Mouse (Mus musculus) kidney, embryonic 16.5 days (tissue): ENCODE results near the gene Zfp109. TPM values are rescaled to one million over a fixed set of nuclear protein-coding genes. Genes with fewer than 3 reads are reported as not detected.

Source experiments
- polyA plus RNA-seq: library from polyadenylated mRNA; unstranded; fragments of >200 nt; fragmentation: Nextera tagmentation; extraction: Ambion mirVana; gene quantifications from 2 replicates; pipeline ENCODE4 v1.2.1, GENCODE M21; 2015

Gene Zfp109
- polyA plus RNA-seq, 1 experiment from 2014 or later: 6.3 TPM

Other genes with a start within 250 kb of the Zfp109 start
- gene V1rd19, start 235.9 kb downstream of the Zfp109 start, polyA plus RNA-seq: not detected in 2 replicates
- gene Vmn1r183, start 184.3 kb downstream of the Zfp109 start, polyA plus RNA-seq: not detected in 2 replicates
- 24.6 and 25.0 TPM in 2 replicates for gene Zfp180, start 155.6 kb downstream of the Zfp109 start, polyA plus RNA-seq
- 6.3 and 8.4 TPM in 2 replicates for gene Zfp112, start 125.2 kb downstream of the Zfp109 start, polyA plus RNA-seq
- gene Zfp235, start 103.4 kb downstream of the Zfp109 start, polyA plus RNA-seq: 19.0 and 19.3 TPM in 2 replicates
- gene Zfp114, start 62.5 kb downstream of the Zfp109 start, polyA plus RNA-seq: 6.1 and 6.9 TPM in 2 replicates
- gene Zfp111, start 26.1 kb downstream of the Zfp109 start, polyA plus RNA-seq: 11.8 and 13.1 TPM in 2 replicates
- 4.4 and 4.9 TPM in 2 replicates for gene Zfp108, start 17.2 kb upstream of the Zfp109 start, polyA plus RNA-seq
- 12.1 and 14.1 TPM in 2 replicates for gene Zfp93, start 32.9 kb upstream of the Zfp109 start, polyA plus RNA-seq
- gene Zfp61, start 63.7 kb upstream of the Zfp109 start, polyA plus RNA-seq: 43.5 and 44.0 TPM in 2 replicates
- gene Zfp94, start 79.1 kb upstream of the Zfp109 start, polyA plus RNA-seq: 12.8 and 13.9 TPM in 2 replicates
- 0.19 and 0.42 TPM in 2 replicates for gene Tescl, start 96.4 kb upstream of the Zfp109 start, polyA plus RNA-seq
- gene Lypd5, start 111.6 kb upstream of the Zfp109 start, polyA plus RNA-seq: not detected in 2 replicates
- gene Kcnn4, start 132.7 kb upstream of the Zfp109 start, polyA plus RNA-seq: 4.4 and 4.9 TPM in 2 replicates
- 28.3 and 31.9 TPM in 2 replicates for gene Smg9, start 162.1 kb upstream of the Zfp109 start, polyA plus RNA-seq
- not detected in 2 replicates for gene Irgc1, start 214.7 kb upstream of the Zfp109 start, polyA plus RNA-seq
- gene Plaur, start 224.9 kb upstream of the Zfp109 start, polyA plus RNA-seq: 16.3 and 18.5 TPM in 2 replicates
- 4.3 and 6.6 TPM in 2 replicates for gene Cadm4, start 244.5 kb upstream of the Zfp109 start, polyA plus RNA-seq